ENCODE assay signal across 9 mouse cellular contexts in genomic region chr17:31557947-31558542, GRCm38 (mm10). TPM values are rescaled to one million over a fixed set of nuclear protein-coding genes. Genes with fewer than 3 reads are reported as not detected.
A peak's percentile ranks its signal among the peaks of the same experiment; 100 is the strongest.
DNase-seq lines count a peak whose midpoint lies in the region; ATAC-seq and TF ChIP-seq lines count a peak whose summit lies in the region.
"Had no signal": no experiment of that assay in that cellular context is flagged by ENCODE, and none has a peak within 500 bp of the region (broad histone marks: within the 10 kb centered on the region; RNA-seq: fewer than 3 reads in every experiment).

No protein-coding gene starts in this region.

- H3K4me3 ChIP-seq in kidney, postnatal 0 days (replicated peaks; ENCODE audit: low read depth, low read length), result no peak overlapping the region
- 0 out of 2 replicates have a peak overlapping the region, but pooled peaks have one; percentile 4 for H3K4me3 ChIP-seq in cortical plate, adult 2 months (ENCODE audit: insufficient read depth, low read length)
- H3K4me3 ChIP-seq in stomach, embryonic 15.5 days (replicated peaks), result no peak overlapping the region

- H3K9ac ChIP-seq in kidney, postnatal 0 days (ENCODE audit: low read depth, low read length), result 0 out of 2 replicates have a peak overlapping the region, but pooled peaks have one; percentile 23
- H3K9ac ChIP-seq in stomach, embryonic 15.5 days, result no peak overlapping the region

- 53% methylated on average over 10 of the region's 10 CpGs for WGBS in kidney, postnatal 0 days
- 78% methylated on average over 10 of the region's 10 CpGs for WGBS in large intestine, adult 2 months
- 66% methylated on average over 10 of the region's 10 CpGs for WGBS in stomach, embryonic 15.5 days

- H3K27ac ChIP-seq in kidney, postnatal 0 days, result peak overlapping the region; percentile 57
- no peak overlapping the region for H3K27ac ChIP-seq in cortical plate, adult 2 months (ENCODE audit: insufficient read depth, low read length)
- peak overlapping the region; percentile 52 for H3K27ac ChIP-seq in stomach, embryonic 15.5 days

- no peak for DNase-seq in kidney, postnatal 0 days (ENCODE audit: low spot score)
- DNase-seq in kidney, postnatal 14 days, result no peak
- DNase-seq in large intestine, adult 2 months (ENCODE audit: low read depth, low spot score), result peak; percentile 32
- DNase-seq in left cerebral cortex, postnatal 25 days (ENCODE audit: low spot score in 2 of 2), result no peak
- no peak for DNase-seq in left cerebral cortex, adult 11 months (ENCODE audit: low spot score)
- DNase-seq: adrenal gland, postnatal 10 days had no signal

- no peaks in the 10 kb centered on the region for H3K9me3 ChIP-seq in kidney, postnatal 0 days (replicated peaks; ENCODE audit: low read length)
- H3K9me3 ChIP-seq in stomach, embryonic 15.5 days, result no peaks in the 10 kb centered on the region

- peak overlapping the region; percentile 32; the same call in 1 of the 2 replicates for H3K4me2 ChIP-seq in kidney, postnatal 0 days (ENCODE audit: low read length)
- H3K4me2 ChIP-seq in stomach, embryonic 15.5 days, result no peak overlapping the region

- no peak for TF ChIP-seq POLR2A in cortical plate, adult 2 months (IDR thresholded peaks at IDR 0.05; ENCODE audit: extremely low read depth, insufficient read depth, low read length)

- intact Hi-C loops in left cerebral cortex, postnatal 25 days (cut with DNase I), result loop anchor here (2.0 kb wide), 1 partner anchor 15 kb away; no protein-coding TSS in a partner anchor

- peaks cover 15% of the 10 kb centered on the region for H3K4me1 ChIP-seq in kidney, postnatal 0 days (replicated peaks; ENCODE audit: insufficient read depth, low read length)
- no peaks in the 10 kb centered on the region for H3K4me1 ChIP-seq in cortical plate, adult 2 months (ENCODE audit: control insufficient read depth, insufficient read depth, low read length)
- H3K4me1 ChIP-seq in stomach, embryonic 15.5 days, result peaks cover 11% of the 10 kb centered on the region

- H3K36me3 ChIP-seq in kidney, postnatal 0 days (ENCODE audit: insufficient read depth, low read length), result no peaks in the 10 kb centered on the region
- no peaks in the 10 kb centered on the region for H3K36me3 ChIP-seq in stomach, embryonic 15.5 days

- ATAC-seq in kidney, postnatal 0 days (replicated peaks; ENCODE audit: low FRiP score, low read depth), result 0 out of 2 replicates have a peak, but pooled peaks have one; percentile 34
- no peak; the same call in 1 of the 2 replicates for ATAC-seq in stomach, embryonic 15.5 days (ENCODE audit: insufficient read depth, low FRiP score, low read depth)
- no peak for ATAC-seq in cerebellum, adult (ENCODE audit: insufficient number of reproducible peaks, low FRiP score, low TSS enrichment)

- TF ChIP-seq CTCF in kidney, postnatal 0 days (IDR thresholded peaks at IDR 0.05; ENCODE audit: low read depth), result no peak
- TF ChIP-seq CTCF in cortical plate, adult 2 months (IDR thresholded peaks at IDR 0.05; ENCODE audit: extremely low read depth, insufficient read depth, low read length), result no peak

- no peaks in the 10 kb centered on the region for H3K27me3 ChIP-seq in kidney, postnatal 0 days (ENCODE audit: insufficient read depth, low read length)
- H3K27me3 ChIP-seq in stomach, embryonic 15.5 days (replicated peaks), result no peaks in the 10 kb centered on the region

RNA-seq across cellular contexts. Expression of gene Pknox1, which starts 6.5 kb away (rescaled TPM):
- 21.5 and 24.6 TPM in 2 replicates for polyA plus RNA-seq in kidney, postnatal 0 days (2015; fragmentation: Nextera tagmentation; extraction: Ambion mirVana)
- 16.3 and 18.0 TPM in 2 replicates for polyA plus RNA-seq in cortical plate, adult 2 months (2012; rRNA removed)
- 11.6 and 21.1 TPM in 2 replicates for polyA plus RNA-seq in large intestine, adult 2 months (2012; rRNA removed)
- 31.9 and 34.4 TPM in 2 replicates for polyA plus RNA-seq in stomach, embryonic 15.5 days (2015; fragmentation: Nextera tagmentation; extraction: Ambion mirVana)
- 10 to 100 TPM; 14.7 to 20.0 TPM for total RNA-seq in left cerebral cortex, postnatal 25 days (2021)

RNA-seq across cellular contexts. Expression of gene Ndufv3, which starts 38.1 kb away (rescaled TPM):
- polyA plus RNA-seq in kidney, postnatal 0 days (2015; fragmentation: Nextera tagmentation; extraction: Ambion mirVana), result 353 and 364 TPM in 2 replicates
- 325 and 346 TPM in 2 replicates for polyA plus RNA-seq in cortical plate, adult 2 months (2012; rRNA removed)
- polyA plus RNA-seq in large intestine, adult 2 months (2012; rRNA removed), result 257 and 281 TPM in 2 replicates
- 308 and 337 TPM in 2 replicates for polyA plus RNA-seq in stomach, embryonic 15.5 days (2015; fragmentation: Nextera tagmentation; extraction: Ambion mirVana)
- total RNA-seq in left cerebral cortex, postnatal 25 days (2021), result 100 to 1,000 TPM; 265 to 268 TPM

RNA-seq across cellular contexts. Expression of gene Wdr4, which starts 38.3 kb away (rescaled TPM):
- 25.9 and 28.8 TPM in 2 replicates for polyA plus RNA-seq in kidney, postnatal 0 days (2015; fragmentation: Nextera tagmentation; extraction: Ambion mirVana)
- polyA plus RNA-seq in cortical plate, adult 2 months (2012; rRNA removed), result 24.4 and 26.6 TPM in 2 replicates
- 20.7 and 22.7 TPM in 2 replicates for polyA plus RNA-seq in large intestine, adult 2 months (2012; rRNA removed)
- 40.1 and 42.4 TPM in 2 replicates for polyA plus RNA-seq in stomach, embryonic 15.5 days (2015; fragmentation: Nextera tagmentation; extraction: Ambion mirVana)
- 10 to 100 TPM; 25.4 to 25.6 TPM for total RNA-seq in left cerebral cortex, postnatal 25 days (2021)
